Mouse (Mus musculus): ENCODE data around the gene Dlg2.

The Dlg2 gene

GRCm38 (mm10) chr7:92427280-92427679, 1950.8 kb downstream of the Dlg2 start:
- no peak for DNase-seq

DNA sequence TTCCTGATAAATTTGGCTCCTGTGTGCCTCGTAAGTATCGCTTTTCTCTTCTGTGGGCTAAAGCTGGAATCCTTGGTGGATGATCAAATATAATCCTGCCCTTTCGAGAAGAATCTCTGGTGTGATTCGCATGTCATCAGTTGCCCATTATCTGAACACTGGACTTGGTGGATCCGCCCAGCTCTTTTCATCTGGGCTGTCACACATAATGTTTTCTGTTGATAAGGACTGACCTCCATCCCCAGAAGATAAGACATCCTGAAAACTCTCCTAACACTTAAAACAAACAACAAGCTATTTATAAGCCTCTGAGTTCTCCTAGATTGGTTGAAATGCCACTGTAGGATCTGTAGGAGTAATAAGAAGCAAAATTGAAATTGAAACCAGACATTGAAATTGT, 1952.2 kb downstream of the Dlg2 start:
- DNase-seq, result no peak

- DNase-seq, result no peak
Measured at GRCm38 (mm10) chr7:92430254-92430653, 1953.8 kb downstream of the Dlg2 start.

DNA sequence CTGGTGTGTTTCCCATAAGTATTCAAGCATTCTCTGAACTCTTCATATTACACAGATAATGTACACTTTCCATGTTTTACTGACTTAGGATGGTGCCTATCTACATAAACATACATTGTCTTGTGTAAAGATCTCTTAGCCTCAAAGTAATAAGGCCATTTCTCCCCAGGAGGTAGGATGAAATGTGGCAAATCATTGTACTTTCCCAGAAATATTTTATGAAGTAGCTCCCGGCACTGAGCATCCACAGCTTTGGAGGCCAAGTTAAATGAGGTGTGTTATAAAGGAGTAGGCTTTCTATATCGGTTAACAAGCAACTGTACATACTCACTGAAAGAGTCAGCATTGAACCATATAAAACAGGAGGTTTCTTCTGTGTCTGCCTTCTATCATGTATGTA, 1960.7 kb downstream of the Dlg2 start:
- no peak for DNase-seq

DNA sequence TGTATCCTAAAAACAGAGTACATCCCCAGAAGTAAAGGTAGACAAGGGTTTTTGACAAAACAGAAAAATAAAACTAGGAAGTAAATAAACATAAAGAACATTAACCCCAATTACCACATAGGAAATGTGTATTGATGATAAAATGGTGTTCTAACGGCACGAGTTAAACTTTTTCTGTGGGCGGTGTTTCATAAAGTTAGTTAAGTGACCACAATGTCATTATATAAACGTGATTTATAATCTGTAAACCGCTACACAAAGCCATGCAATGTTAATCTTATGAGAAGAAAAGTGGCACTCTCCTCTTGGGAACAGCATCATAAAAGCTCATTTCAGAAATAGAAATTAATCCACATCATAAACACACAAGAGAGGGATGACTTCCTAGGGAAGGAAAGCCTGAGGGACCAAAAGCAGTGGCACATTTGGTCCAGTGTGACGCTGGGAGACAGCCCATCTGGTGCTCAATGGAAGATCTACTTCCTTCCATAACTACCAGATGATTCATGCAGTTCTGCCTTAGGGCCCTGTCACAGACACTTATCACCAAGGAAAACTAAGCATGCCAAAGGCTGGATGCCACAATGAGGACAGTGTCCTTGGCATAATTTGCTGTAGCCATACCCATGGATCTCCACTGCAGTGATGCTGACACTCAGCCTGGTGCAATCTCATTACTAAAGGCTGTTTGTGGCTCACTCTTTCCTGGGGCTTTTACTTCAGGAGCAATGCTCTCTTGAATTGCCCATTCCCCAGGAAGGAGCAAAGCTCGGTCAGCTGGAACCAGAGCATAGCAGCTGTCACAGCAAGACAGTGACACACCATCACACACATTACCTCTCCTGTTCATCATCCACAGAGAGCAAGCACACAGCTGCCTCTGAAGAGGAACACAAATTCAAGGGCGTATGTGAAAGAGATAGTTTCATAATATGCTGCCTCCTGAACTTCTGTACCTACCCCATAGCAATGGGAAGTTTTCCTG, 1963.3 kb downstream of the Dlg2 start:
- no peak for DNase-seq

- DNase-seq, result no peak
Measured at GRCm38 (mm10) chr7:92441611-92442010, 1965.1 kb downstream of the Dlg2 start.

GRCm38 (mm10) chr7:92442082-92442481, 1965.6 kb downstream of the Dlg2 start:
- no peak for DNase-seq

- no peak for DNase-seq
Measured at GRCm38 (mm10) chr7:92447938-92448337, 1971.5 kb downstream of the Dlg2 start.

DNA sequence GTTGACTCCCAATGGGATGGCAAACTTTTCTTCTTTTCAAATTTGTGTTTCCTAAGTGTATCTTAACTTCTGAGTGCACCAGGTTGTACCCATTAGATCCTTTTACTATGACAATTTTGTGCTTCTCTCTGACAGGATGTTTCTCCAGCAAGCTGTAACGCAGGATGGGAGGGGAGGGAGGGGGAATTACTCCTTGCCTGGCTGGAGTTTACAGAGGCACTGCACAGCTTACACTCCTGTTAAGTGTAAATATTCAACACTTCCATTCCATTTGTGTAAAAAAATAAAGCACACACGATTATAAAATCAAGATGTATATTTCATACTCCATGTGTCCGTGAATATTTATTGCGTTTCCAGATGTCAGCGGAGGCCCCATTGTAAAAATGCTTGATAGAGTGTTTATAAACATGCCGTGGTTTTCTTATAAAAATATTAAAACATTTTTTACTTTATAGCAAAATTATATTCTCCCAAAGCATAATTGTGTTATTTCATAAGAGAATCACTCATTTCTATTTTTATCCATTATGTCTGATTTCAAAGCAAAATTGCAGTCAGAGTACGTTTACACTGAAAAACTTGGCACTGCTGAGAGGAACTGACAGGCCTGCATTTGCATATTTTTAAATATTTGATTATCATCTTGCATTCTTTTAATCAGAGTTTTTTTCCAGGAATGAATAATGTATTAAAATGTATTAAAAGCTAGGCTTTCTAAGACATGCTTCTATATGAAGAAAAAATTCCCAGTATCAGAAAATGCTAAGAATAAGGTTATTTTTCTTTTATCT, 1972.5 kb downstream of the Dlg2 start:
- no peak for DNase-seq

- no peak for DNase-seq
Measured at GRCm38 (mm10) chr7:92454176-92454575, 1977.7 kb downstream of the Dlg2 start.

- no peak for DNase-seq
Measured at GRCm38 (mm10) chr7:92455927-92456326, 1979.5 kb downstream of the Dlg2 start.

- DNase-seq, result peak; percentile 2
Measured at GRCm38 (mm10) chr7:92457791-92458190, 1981.3 kb downstream of the Dlg2 start.

DNA sequence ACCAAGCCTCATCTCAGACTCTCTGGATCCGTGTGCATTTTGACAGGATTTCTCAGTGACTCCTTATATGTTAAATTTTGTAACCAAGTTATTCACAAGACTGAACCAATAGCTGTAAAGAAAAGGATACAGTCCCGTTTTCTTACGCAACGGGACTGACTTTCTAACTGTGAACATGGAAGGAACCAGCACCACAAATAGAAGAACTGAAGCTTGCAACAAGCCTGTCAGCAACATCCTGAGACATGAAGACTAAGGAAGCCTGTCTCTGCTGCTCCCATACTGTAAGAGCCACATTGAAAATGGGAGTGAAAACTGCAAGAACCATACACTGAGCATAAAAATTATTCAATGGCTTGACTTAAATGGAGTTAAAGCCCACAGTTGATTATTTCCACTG, 1981.8 kb downstream of the Dlg2 start:
- DNase-seq, result no peak

GRCm38 (mm10) chr7:92460578-92460977, 1984.1 kb downstream of the Dlg2 start:
- no peak for DNase-seq

DNA sequence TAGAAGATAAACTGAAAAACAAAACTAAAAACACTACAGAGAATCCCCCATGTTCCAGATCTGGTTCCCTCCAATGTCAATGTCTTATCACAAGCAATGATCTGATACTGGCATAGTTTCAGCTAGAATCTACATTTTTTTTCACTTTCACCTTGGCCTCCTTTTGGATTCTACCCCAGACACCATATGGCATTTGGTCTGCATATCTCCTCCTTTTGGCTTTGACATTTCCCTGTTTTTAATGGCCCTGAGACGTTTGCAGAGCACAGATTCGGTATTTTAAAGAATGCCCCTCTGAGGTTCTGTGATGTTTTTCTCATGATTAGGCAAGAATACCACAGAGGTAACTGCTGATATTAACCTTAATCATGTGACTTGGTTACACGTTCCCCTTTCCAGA, 1984.8 kb downstream of the Dlg2 start:
- no peak for DNase-seq

GRCm38 (mm10) chr7:92463080-92463877, 1986.8 kb downstream of the Dlg2 start:
- no peak for DNase-seq

DNA sequence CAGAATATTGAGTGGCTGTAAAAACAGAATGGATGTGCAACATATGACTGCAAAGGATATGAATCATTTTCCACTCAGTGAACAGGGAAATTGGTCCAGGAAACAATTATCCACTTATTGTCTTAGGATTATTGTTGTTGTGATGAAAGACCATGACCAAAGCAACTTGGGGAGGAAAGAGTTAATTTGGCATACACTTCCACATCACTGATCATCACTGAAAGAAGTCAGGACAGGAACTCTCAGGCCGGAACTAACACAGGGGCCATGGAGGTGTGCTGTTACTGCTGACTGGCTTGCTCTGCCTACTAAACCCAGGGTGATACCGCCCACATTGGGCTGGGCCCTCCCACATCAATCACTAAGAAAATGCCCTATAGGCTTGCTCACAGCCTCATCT, 1987.8 kb downstream of the Dlg2 start:
- no peak for DNase-seq

GRCm38 (mm10) chr7:92479143-92479542, 2002.7 kb downstream of the Dlg2 start:
- no peak for DNase-seq

DNA sequence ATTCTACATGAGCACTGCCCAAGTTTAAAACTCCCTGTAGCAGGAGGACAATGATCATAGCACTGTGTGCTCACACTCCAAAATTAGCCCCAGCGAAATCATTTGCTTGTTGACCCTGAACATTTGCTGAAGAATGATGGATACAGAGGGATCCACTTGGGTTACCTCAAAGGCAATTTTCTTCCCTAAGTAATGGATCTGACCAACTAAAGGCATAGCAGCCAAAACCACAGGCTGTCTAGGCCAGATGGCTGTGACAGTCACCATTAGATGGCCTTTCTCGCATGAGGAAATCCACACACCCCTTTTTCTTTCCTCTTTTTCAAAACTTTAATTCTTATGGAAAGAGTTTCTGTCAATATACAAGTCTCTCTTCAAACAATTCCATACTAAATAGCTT, 2003.3 kb downstream of the Dlg2 start:
- DNase-seq, result no peak

DNA sequence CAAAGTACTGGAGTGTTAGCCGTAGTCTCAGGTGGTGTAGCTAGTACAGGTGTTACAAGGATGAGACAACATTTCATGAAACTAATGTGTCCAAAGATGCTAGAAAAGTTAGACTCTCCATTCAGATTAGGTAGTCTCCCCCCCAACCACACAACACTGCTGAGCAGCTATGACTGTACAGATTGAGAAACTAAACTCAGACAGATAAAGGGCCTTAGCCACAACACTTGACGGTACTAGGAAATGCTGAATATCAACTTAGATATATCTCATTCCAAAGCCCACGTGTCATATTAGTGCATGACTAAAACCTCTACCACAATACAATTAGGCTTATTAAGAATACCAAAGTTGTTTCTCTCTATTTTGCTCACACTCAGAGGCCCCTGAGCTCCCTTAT, 2006.9 kb downstream of the Dlg2 start:
- no peak for DNase-seq

DNA sequence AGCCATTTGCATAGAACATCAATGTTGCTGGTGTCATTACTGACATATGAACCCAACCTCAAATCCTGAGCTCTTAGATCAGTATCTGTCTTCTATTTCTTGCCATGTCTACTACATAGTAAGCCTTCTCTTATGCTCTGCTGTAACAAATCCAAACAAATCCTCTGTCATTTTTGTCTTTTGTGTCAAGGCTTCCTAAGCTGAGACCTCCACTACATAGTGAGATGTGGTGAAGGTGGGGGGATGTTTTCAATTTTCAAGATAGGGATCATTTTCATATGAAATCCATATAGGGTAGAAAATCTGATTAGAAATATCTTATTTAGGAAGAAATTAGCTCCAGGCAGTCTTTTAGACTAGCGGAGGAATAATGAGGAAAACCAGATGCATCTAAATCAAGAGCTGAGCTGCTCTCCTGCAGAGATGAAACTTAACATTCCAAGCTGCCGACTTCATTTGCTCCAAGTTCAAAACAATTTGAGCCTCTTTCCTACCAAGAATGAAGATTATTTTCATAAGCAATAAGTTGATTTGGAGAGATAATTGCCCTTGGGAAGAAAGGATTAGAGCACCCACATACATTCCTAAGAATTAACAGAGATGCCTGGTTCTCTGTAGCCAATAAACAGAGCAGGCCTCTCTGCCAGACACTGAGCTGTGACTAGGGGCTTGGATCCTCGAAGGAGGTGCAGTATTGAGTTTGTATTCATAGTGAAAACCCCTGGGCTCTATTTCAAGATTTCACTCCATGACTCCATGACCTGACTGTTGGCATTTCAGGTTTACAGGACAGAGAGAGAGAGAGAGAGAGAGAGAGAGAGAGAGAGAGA, 2009.6 kb downstream of the Dlg2 start:
- DNase-seq, result no peak

DNA sequence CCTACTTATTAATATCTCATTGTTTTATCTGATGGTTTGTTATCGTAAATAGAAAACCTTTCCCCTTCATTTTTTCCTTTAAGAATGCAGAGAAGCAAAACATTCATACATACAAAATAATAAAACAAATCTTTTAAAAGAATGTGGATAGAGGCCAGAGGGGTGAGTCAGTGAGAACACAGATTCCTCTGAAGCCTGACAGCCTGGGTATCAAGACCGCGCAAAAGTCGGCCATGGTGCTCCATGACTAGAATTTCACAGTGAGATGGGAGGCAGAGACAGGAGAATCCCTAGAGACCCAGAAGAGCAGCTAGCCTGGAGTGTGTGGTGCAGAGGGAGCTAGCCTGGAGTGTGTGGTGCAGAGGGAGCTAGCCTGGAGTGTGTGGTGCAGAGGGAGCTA, 2010.4 kb downstream of the Dlg2 start:
- DNase-seq, result no peak
